Comparison of ENCODE assay signal across 7 mouse cellular contexts in genomic region chr9:21699280-21699679, GRCm38 (mm10). TPM values are rescaled to one million over a fixed set of nuclear protein-coding genes. Genes with fewer than 3 reads are reported as not detected.
A peak's percentile ranks its signal among the peaks of the same experiment; 100 is the strongest.
DNase-seq lines count a peak whose midpoint lies in the region; ATAC-seq and TF ChIP-seq lines count a peak whose summit lies in the region.
"Not testable (repeated sequence)": the region's sequence is repeated elsewhere in the genome, so short reads cannot be mapped to it uniquely, and the experiment has no call there.

No protein-coding gene starts in this region.

- H3K4me1 ChIP-seq in MEL (ENCODE audit: control insufficient read depth in 1 of 2, insufficient read depth in 2 of 2, low read length in 2 of 2); heart, adult 2 months (ENCODE audit: control insufficient read depth, insufficient read depth, low read length); intestine, postnatal 0 days (replicated peaks; ENCODE audit: control insufficient read depth, insufficient read depth, low read length); lung, embryonic 14.5 days (ENCODE audit: insufficient read depth); stomach, postnatal 0 days (replicated peaks; ENCODE audit: control insufficient read depth, insufficient read depth): not testable (repeated sequence)

- H3K79me2 ChIP-seq in MEL (ENCODE audit: control insufficient read depth, insufficient read depth, low read length, poor library complexity); heart, adult 2 months (replicated peaks; ENCODE audit: control insufficient read depth, insufficient read depth, low read length): not testable (repeated sequence)

- not testable (repeated sequence) for H3K9ac ChIP-seq in MEL (ENCODE audit: control insufficient read depth, low read depth, low read length, poor library complexity, severe bottlenecking); heart, adult 2 months (ENCODE audit: low read depth, low read length); intestine, postnatal 0 days (ENCODE audit: low read depth, low read length); lung, embryonic 14.5 days; stomach, postnatal 0 days (ENCODE audit: low read length)

- peak; percentile 42; the same call in 1 of the 2 replicates for ATAC-seq in intestine, postnatal 0 days
- ATAC-seq in lung, embryonic 14.5 days (ENCODE audit: insufficient read depth); stomach, postnatal 0 days (ENCODE audit: low FRiP score, low TSS enrichment): not testable (repeated sequence)

- TF ChIP-seq POLR2A in MEL (IDR thresholded peaks at IDR 0.05; ENCODE audit: control insufficient read depth in 1 of 2, insufficient read depth in 1 of 2, low read depth in 1 of 2, low read length in 2 of 2, poor library complexity in 1 of 2); heart, adult 2 months (IDR thresholded peaks at IDR 0.05; ENCODE audit: insufficient read depth, low read depth, low read length): not testable (repeated sequence)

- H3K27ac ChIP-seq in MEL (ENCODE audit: control insufficient read depth, low read depth, low read length); heart, adult 2 months; layer of hippocampus, adult 2 months; lung, embryonic 14.5 days (ENCODE audit: low read depth); stomach, postnatal 0 days (replicated peaks): not testable (repeated sequence)
- 0 out of 2 replicates have a peak overlapping the region, but pooled peaks have one; percentile 7 for H3K27ac ChIP-seq in intestine, postnatal 0 days (ENCODE audit: low read depth, low read length)

- TF ChIP-seq CTCF in MEL (IDR thresholded peaks at IDR 0.05 in 2 of 3, conservative IDR thresholded peaks at IDR 0.05 in 1 of 3; ENCODE audit: control insufficient read depth in 1 of 3, insufficient read depth in 1 of 3, low read depth in 2 of 3, low read length in 3 of 3, poor library complexity in 1 of 3, severe bottlenecking in 1 of 3), result peak; percentile 41 to 66 (median 51)
- peak; percentile 36 for TF ChIP-seq CTCF in heart, adult 2 months (IDR thresholded peaks at IDR 0.05)
- TF ChIP-seq CTCF in intestine, postnatal 0 days (IDR thresholded peaks at IDR 0.05; ENCODE audit: low read depth), result peak; percentile 67
- peak; percentile 45 for TF ChIP-seq CTCF in layer of hippocampus, adult 2 months (conservative IDR thresholded peaks at IDR 0.05)
- 0 out of 2 replicates have a peak, but pooled peaks have one; percentile 9 for TF ChIP-seq CTCF in lung, embryonic 14.5 days (IDR thresholded peaks at IDR 0.05; ENCODE audit: low read depth)
- TF ChIP-seq CTCF in stomach, postnatal 0 days (IDR thresholded peaks at IDR 0.05; ENCODE audit: low read depth), result peak; percentile 62

- not testable (repeated sequence) for H3K9me3 ChIP-seq in MEL (replicated peaks; ENCODE audit: insufficient read depth, low read length); intestine, postnatal 0 days (ENCODE audit: control insufficient read depth); lung, embryonic 14.5 days (ENCODE audit: low read depth, low read length); stomach, postnatal 0 days (ENCODE audit: control insufficient read depth, low read length)

- intact Hi-C loops in heart, adult 2 months (cut with DNase I), result not testable (repeated sequence)

- WGBS in heart, adult 2 months, result 63% methylated on average over 6 of the region's 6 CpGs
- WGBS in intestine, postnatal 0 days, result 57% methylated on average over 6 of the region's 6 CpGs
- 78% methylated on average over 6 of the region's 6 CpGs for WGBS in lung, embryonic 14.5 days
- WGBS in stomach, postnatal 0 days, result 79% methylated on average over 6 of the region's 6 CpGs

- peaks cover 0 to 72% of the 10 kb centered on the region in 2 experiments; a peak in 2 of 4 replicates for H3K36me3 ChIP-seq in MEL (ENCODE audit: control insufficient read depth in 1 of 2, insufficient read depth in 2 of 2, low read length in 2 of 2)
- H3K36me3 ChIP-seq in heart, adult 2 months (ENCODE audit: control insufficient read depth, insufficient read depth, low read length), result not testable (repeated sequence)
- H3K36me3 ChIP-seq in intestine, postnatal 0 days (ENCODE audit: control insufficient read depth, insufficient read depth), result peaks cover 68% of the 10 kb centered on the region
- H3K36me3 ChIP-seq in lung, embryonic 14.5 days (ENCODE audit: insufficient read depth), result peaks cover 94% of the 10 kb centered on the region
- peaks cover 41% of the 10 kb centered on the region for H3K36me3 ChIP-seq in stomach, postnatal 0 days (ENCODE audit: control insufficient read depth, insufficient read depth, low read length)

- H3K4me2 ChIP-seq in intestine, postnatal 0 days (replicated peaks; ENCODE audit: low read depth); lung, embryonic 14.5 days; stomach, postnatal 0 days (replicated peaks; ENCODE audit: low read depth): not testable (repeated sequence)

- H3K4me3 ChIP-seq in MEL (ENCODE audit: control insufficient read depth in 1 of 2, insufficient read depth in 1 of 2, low read depth in 2 of 2, low read length in 2 of 2); heart, adult 2 months; intestine, postnatal 0 days (ENCODE audit: low read depth, low read length); layer of hippocampus, adult 2 months; lung, embryonic 14.5 days (ENCODE audit: low read depth, low read length); stomach, postnatal 0 days (ENCODE audit: low read depth, low read length): not testable (repeated sequence)

- peak; percentile 59 for TF ChIP-seq RAD21 in MEL (IDR thresholded peaks at IDR 0.05; ENCODE audit: low read depth, low read length)

- H3K27me3 ChIP-seq in MEL (ENCODE audit: control insufficient read depth in 1 of 2, insufficient read depth in 2 of 2, low read length in 2 of 2); heart, adult 2 months (ENCODE audit: control insufficient read depth, insufficient read depth, low read length); intestine, postnatal 0 days (replicated peaks; ENCODE audit: control insufficient read depth, insufficient read depth, low read length); lung, embryonic 14.5 days (ENCODE audit: insufficient read depth, low read length); stomach, postnatal 0 days (ENCODE audit: control insufficient read depth, insufficient read depth, low read length): not testable (repeated sequence)

- peak; percentile 59 for DNase-seq in MEL (ENCODE audit: low read depth, low spot score)
- peak; percentile 39 to 46 for DNase-seq in cerebellum, postnatal 14 days
- DNase-seq in heart, adult 2 months; layer of hippocampus, adult 2 months (ENCODE audit: low spot score in 2 of 2); lung, embryonic 14.5 days; stomach, postnatal 0 days (ENCODE audit: low spot score): not testable (repeated sequence)

- not testable (repeated sequence) for TF ChIP-seq EP300 in MEL (IDR thresholded peaks at IDR 0.05; ENCODE audit: low read depth in 1 of 2, low read length in 2 of 2); heart, adult 2 months (IDR thresholded peaks at IDR 0.05; ENCODE audit: insufficient read depth, low read depth, low read length); stomach, postnatal 0 days (optimal IDR thresholded peaks at IDR 0.05)

TF ChIP-seq in MEL, 35 proteins besides CTCF, POLR2A, EP300 and RAD21:
- TF ChIP-seq ZC3H11A (IDR thresholded peaks at IDR 0.05; ENCODE audit: low read depth, low read length) (peak; percentile 51), ZNF384 (IDR thresholded peaks at IDR 0.05; ENCODE audit: low read depth, low read length) (peak; percentile 82), SMC3 (IDR thresholded peaks at IDR 0.05; ENCODE audit: low read depth, low read length) (peak; percentile 59)

RNA-seq across cellular contexts. Expression of gene Ldlr, which starts 24.0 kb away (rescaled TPM):
- 58.1 and 69.1 TPM in 2 replicates for total RNA-seq in MEL (2012; rRNA removed)
- polyA plus RNA-seq in MEL (2012; ENCODE audit: insufficient read depth in 1 of 2, insufficient read length in 2 of 2, low read depth in 1 of 2, low replicate concordance in 2 of 2, missing spikeins in 1 of 2), result 10 to 100 TPM in 1 of 2 experiments, not detected in 1; 90.6 TPM
- 1 to 10 TPM; 3.4 to 4.2 TPM for total RNA-seq in heart, adult 2 months (2021)
- polyA plus RNA-seq in heart, adult 2 months (2012; rRNA removed), result 7.2 and 10.2 TPM in 2 replicates
- polyA plus RNA-seq in intestine, postnatal 0 days (2015; fragmentation: Nextera tagmentation; extraction: Ambion mirVana), result 22.8 and 26.6 TPM in 2 replicates
- total RNA-seq in layer of hippocampus, adult 2 months (2021), result 10 to 100 TPM; 12.0 to 16.2 TPM
- polyA plus RNA-seq in lung, embryonic 14.5 days (2014; fragmentation: Nextera tagmentation; extraction: Ambion mirVana), result 24.2 and 24.4 TPM in 2 replicates
- polyA plus RNA-seq in stomach, postnatal 0 days (2015; fragmentation: Nextera tagmentation; extraction: Ambion mirVana), result 28.9 and 30.4 TPM in 2 replicates

Comparison
In these comparisons a context has a peak if more than half of its experiments do, and no peak if none do; other contexts are left out.
1. CTCF ChIP-seq: peak in every context shown above with its lines; median percentile 67 in intestine, postnatal 0 days; 62 in stomach, postnatal 0 days; 51 in MEL; 45 in layer of hippocampus, adult 2 months; 36 in heart, adult 2 months; 9 in lung, embryonic 14.5 days.